Mouse (Mus musculus) hindbrain, embryonic 15.5 days (tissue): ENCODE results near the gene Rpl6. TPM values are rescaled to one million over a fixed set of nuclear protein-coding genes. Genes with fewer than 3 reads are reported as not detected.

Experiments used
- ATAC-seq: fragments of 200-750 bp; cut with Nextera tagmentation; 2 replicates; pipeline ENCODE4 v1.8.0; 2017; ENCODE audit warnings: low read depth, moderate number of reproducible peaks, moderate TSS enrichment; ENCODE audit not compliant: low FRiP score
- H3K27ac ChIP-seq: fragments of 300-500 bp; sonication (generic); replicated peaks from 2 replicates; pipeline ENCODE4 v1.5.1; 2015; ENCODE audit warnings: mild to moderate bottlenecking, inconsistent platforms
- H3K27me3 ChIP-seq: fragments of 300-500 bp; sonication (generic); 2 replicates; pipeline ENCODE4 v1.6.1; 2015; ENCODE audit warnings: control low read depth, inconsistent platforms
- H3K36me3 ChIP-seq: fragments of 300-500 bp; sonication (generic); 2 replicates; pipeline ENCODE4 v1.6.1; 2015; ENCODE audit warnings: control low read depth, inconsistent platforms
- H3K4me1 ChIP-seq: fragments of 300-500 bp; sonication (generic); replicated peaks from 2 replicates; pipeline ENCODE4 v1.6.1; 2015; ENCODE audit warnings: control low read depth, inconsistent platforms
- H3K4me2 ChIP-seq: fragments of 300-500 bp; sonication (generic); 2 replicates; pipeline ENCODE4 v1.6.1; 2015; ENCODE audit warnings: moderate library complexity, mild to moderate bottlenecking, inconsistent platforms
- H3K4me3 ChIP-seq: fragments of 300-500 bp; sonication (generic); 2 replicates; pipeline ENCODE4 v1.5.1; 2015; ENCODE audit warnings: mild to moderate bottlenecking, inconsistent platforms
- H3K9ac ChIP-seq: fragments of 300-500 bp; sonication (generic); 2 replicates; pipeline ENCODE4 v1.6.1; 2015; ENCODE audit warnings: inconsistent platforms
- H3K9me3 ChIP-seq: fragments of 300-500 bp; sonication (generic); 2 replicates; pipeline ENCODE4 v1.6.1; 2016; ENCODE audit warnings: control low read depth, inconsistent platforms
- WGBS: fragments of 180-500 bp; shearing (Covaris S2); methylation state at CpG from one replicate; pipeline ENCODE4 v1.1.7; 2015; 5-methylcytosine and 5-hydroxymethylcytosine counted together
- polyA plus RNA-seq: library from polyadenylated mRNA; unstranded; fragments of >200 nt; fragmentation: Nextera tagmentation; extraction: Ambion mirVana; gene quantifications from 2 replicates; pipeline ENCODE4 v1.2.1, GENCODE M21; 2015

Rpl6 gene
- polyA plus RNA-seq, 1 experiment from 2014 or later = 342 TPM

DNA sequence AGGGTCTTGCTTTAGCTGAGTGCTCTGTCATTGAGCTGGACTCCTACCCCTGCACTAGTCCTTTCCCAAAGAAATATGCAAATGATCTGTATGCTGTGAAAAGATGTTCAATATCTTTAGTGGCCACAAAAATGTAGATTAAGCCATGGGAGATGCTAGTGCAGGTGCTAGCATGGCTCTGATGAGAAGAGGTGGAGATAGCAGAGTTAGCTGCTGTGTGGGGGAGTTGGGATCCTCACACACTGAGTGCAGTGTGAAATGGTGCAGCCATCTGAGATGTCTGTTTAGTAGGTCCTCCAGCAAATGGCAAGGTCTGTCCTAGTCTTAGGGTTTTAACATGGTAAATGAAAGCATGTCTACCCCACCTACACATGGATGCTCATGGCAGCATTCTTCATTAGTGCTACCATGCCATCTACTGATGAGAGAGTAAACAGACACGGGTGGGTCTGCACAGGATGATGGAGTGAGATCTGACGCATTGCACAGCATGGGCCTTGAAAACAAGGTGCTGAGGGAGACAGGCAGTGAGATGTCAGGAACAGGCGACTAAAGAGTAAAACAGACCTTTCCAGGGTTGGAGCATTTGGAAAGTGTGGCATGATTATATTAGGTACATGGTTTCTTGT, 44.6 kb downstream of the Rpl6 start:
- no peak for ATAC-seq
- H3K4me3 ChIP-seq = no peak overlapping the region
- H3K9ac ChIP-seq = no peak overlapping the region
- no peaks in the 10 kb centered on the region; the same call in 1 of the 2 replicates for H3K4me1 ChIP-seq
- 78% methylated on average over 3 of the region's 3 CpGs for WGBS
- no peak overlapping the region for H3K27ac ChIP-seq
- H3K9me3 ChIP-seq = no peaks in the 10 kb centered on the region
- H3K36me3 ChIP-seq = 0 out of 2 replicates have a peak, but pooled peaks cover 2% of the 10 kb centered on the region
- no peaks in the 10 kb centered on the region for H3K27me3 ChIP-seq
- no peak overlapping the region for H3K4me2 ChIP-seq

- Histone ChIP-seq H3K4me2 (no peak overlapping the region), H3K4me3 (no peak overlapping the region), H3K36me3 (0 out of 2 replicates have a peak, but pooled peaks cover 8% of the 10 kb centered on the region), H3K27ac (no peak overlapping the region), H3K27me3 (no peaks in the 10 kb centered on the region), H3K9me3 (no peaks in the 10 kb centered on the region), H3K9ac (no peak overlapping the region), H3K4me1 (no peaks in the 10 kb centered on the region; the same call in 1 of the 2 replicates)
- no peak for ATAC-seq
- 94% methylated on average over 3 of the region's 3 CpGs for WGBS
These were observed 45.4 kb downstream of the Rpl6 start for GRCm38 (mm10) chr5:121249693-121250092.

DNA sequence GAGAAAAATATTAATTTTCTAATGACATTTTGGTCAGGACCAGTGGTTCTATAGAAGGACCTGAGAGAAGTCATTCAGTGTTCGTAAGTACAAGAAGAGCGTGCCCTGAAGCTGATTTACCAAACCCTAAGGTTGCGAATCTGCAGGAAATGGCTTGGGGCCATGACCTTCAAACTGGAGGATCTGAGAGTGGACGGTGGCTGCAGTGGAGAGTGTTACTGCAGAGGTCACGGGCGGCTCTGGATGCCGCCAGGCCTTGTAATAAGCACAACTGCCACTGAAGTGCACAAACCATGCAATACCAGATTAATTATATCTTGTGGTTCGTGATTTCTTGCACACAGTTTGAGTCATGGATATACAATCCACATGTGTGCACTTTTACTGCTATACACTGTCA, 47.5 kb downstream of the Rpl6 start:
- no peak overlapping the region for H3K9ac ChIP-seq
- ATAC-seq = no peak
- no peaks in the 10 kb centered on the region for H3K9me3 ChIP-seq
- WGBS = 73% methylated on average over 8 of the region's 8 CpGs
- no peaks in the 10 kb centered on the region for H3K27me3 ChIP-seq
- H3K27ac ChIP-seq = no peak overlapping the region
- no peak overlapping the region for H3K4me2 ChIP-seq
- 0 out of 2 replicates have a peak, but pooled peaks cover 11% of the 10 kb centered on the region for H3K36me3 ChIP-seq
- H3K4me1 ChIP-seq = no peaks in the 10 kb centered on the region
- H3K4me3 ChIP-seq = no peak overlapping the region

DNA sequence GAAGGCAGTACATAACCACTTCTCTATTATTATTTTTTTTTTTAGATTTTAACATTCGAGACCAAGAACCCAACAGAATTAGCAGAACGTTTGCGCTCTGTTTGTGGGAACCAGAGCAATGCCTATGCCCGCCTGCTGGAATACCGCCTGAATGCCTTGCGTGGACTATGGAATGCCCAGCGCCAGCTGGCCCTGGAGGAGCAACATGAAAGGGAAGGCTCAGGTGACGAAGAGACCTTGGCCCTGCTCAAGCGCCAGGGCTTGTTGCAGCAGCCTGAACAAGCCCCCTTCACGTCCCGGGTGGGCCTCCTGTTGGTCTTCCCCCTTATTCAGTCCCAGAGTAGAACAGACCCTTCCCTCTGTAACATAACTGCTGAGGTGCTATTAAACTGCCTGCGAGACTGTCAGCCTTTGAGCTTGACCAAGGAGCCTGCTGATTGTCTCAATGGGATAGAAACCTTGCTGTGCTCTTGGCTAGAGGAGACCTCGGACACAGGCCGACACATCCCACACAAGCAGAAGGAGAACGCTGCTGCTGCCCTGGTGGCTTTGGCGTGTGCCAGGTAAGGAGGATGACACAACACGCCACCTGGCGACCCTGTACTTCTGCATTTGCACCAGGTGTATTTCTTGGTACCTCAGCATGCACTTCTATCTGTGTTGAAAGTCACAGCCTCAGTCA, 49.7 kb downstream of the Rpl6 start:
- Histone ChIP-seq H3K4me1 (no peaks in the 10 kb centered on the region), H3K27ac (no peak overlapping the region), H3K4me2 (no peak overlapping the region), H3K27me3 (no peaks in the 10 kb centered on the region), H3K9me3 (no peaks in the 10 kb centered on the region), H3K36me3 (0 out of 2 replicates have a peak, but pooled peaks cover 13% of the 10 kb centered on the region), H3K4me3 (no peak overlapping the region), H3K9ac (no peak overlapping the region)
- no peak for ATAC-seq
- WGBS = 88% methylated on average over 18 of the region's 18 CpGs

- Histone ChIP-seq H3K4me3 (no peak overlapping the region), H3K4me1 (no peaks in the 10 kb centered on the region), H3K36me3 (peaks cover 18% of the 10 kb centered on the region), H3K4me2 (no peak overlapping the region), H3K27ac (no peak overlapping the region), H3K9me3 (no peaks in the 10 kb centered on the region), H3K9ac (no peak overlapping the region), H3K27me3 (no peaks in the 10 kb centered on the region)
- ATAC-seq = no peak
- WGBS = 86% methylated on average over 7 of the region's 7 CpGs
These were observed 50.7 kb downstream of the Rpl6 start for GRCm38 (mm10) chr5:121254977-121255376.

Other genes with a start within 250 kb of the Rpl6 start
- gene Rph3a, start 194.4 kb upstream of the Rpl6 start, polyA plus RNA-seq = 30.9 and 31.9 TPM in 2 replicates
- gene Ptpn11, start 13.1 kb upstream of the Rpl6 start, polyA plus RNA-seq = 20.0 and 22.9 TPM in 2 replicates
- 19.0 and 20.6 TPM in 2 replicates for gene Hectd4, start 15.7 kb downstream of the Rpl6 start, polyA plus RNA-seq
- gene Trafd1, start 181.2 kb downstream of the Rpl6 start, polyA plus RNA-seq = 120 and 127 TPM in 2 replicates
- 52.2 and 53.6 TPM in 2 replicates for gene Naa25, start 193.5 kb downstream of the Rpl6 start, polyA plus RNA-seq
- gene Tmem116, start 247.4 kb downstream of the Rpl6 start, polyA plus RNA-seq = 2.0 and 2.6 TPM in 2 replicates
- gene Erp29, start 248.0 kb downstream of the Rpl6 start, polyA plus RNA-seq = 187 and 189 TPM in 2 replicates